Mouse (Mus musculus) hindbrain, embryonic 11.5 days (tissue): ENCODE data around the gene 1700034J05Rik. TPM values are rescaled to one million over a fixed set of nuclear protein-coding genes. Genes with fewer than 3 reads are reported as not detected.

Experiments used
- ATAC-seq: fragments of 200-750 bp; cut with Nextera tagmentation; 2 replicates; pipeline ENCODE4 v1.8.0; 2017; ENCODE audit warnings: mild to moderate bottlenecking, moderate TSS enrichment, moderate library complexity; ENCODE audit not compliant: low FRiP score
- DNase-seq: peaks from one replicate; pipeline ENCODE4 v3.0.0-alpha.2; 2015; ENCODE audit warnings: low spot score
- H3K27ac ChIP-seq: fragments of 300-500 bp; sonication (generic); 2 replicates; pipeline ENCODE4 v1.5.1; 2014; ENCODE audit warnings: mild to moderate bottlenecking, low read depth, low read length
- H3K27me3 ChIP-seq: fragments of 300-500 bp; sonication (generic); 2 replicates; pipeline ENCODE4 v1.6.1; 2014; ENCODE audit warnings: mild to moderate bottlenecking, low read length, moderate library complexity, mixed read lengths; ENCODE audit not compliant: control insufficient read depth, insufficient read depth
- H3K36me3 ChIP-seq: fragments of 300-500 bp; sonication (generic); 2 replicates; pipeline ENCODE4 v1.6.1; 2014; ENCODE audit warnings: mild to moderate bottlenecking, low read length, moderate library complexity, mixed read lengths; ENCODE audit not compliant: control insufficient read depth, insufficient read depth
- H3K4me1 ChIP-seq: fragments of 300-500 bp; sonication (generic); replicated peaks from 2 replicates; pipeline ENCODE4 v1.6.1; 2014; ENCODE audit warnings: low read length, mixed read lengths; ENCODE audit not compliant: control insufficient read depth, insufficient read depth
- H3K4me2 ChIP-seq: fragments of 300-500 bp; sonication (generic); replicated peaks from 2 replicates; pipeline ENCODE4 v1.6.1; 2014; ENCODE audit warnings: mild to moderate bottlenecking, low read depth, low read length
- H3K4me3 ChIP-seq: fragments of 300-500 bp; sonication (generic); 2 replicates; pipeline ENCODE4 v1.5.1; 2014; ENCODE audit warnings: low read depth, low read length
- H3K9ac ChIP-seq: fragments of 300-500 bp; sonication (generic); 2 replicates; pipeline ENCODE4 v1.6.1; 2014; ENCODE audit warnings: low read depth, low read length
- H3K9me3 ChIP-seq: fragments of 300-500 bp; sonication (generic); 2 replicates; pipeline ENCODE4 v1.6.1; 2016; ENCODE audit warnings: low read length; ENCODE audit not compliant: control insufficient read depth
- WGBS: fragments of 180-500 bp; shearing (Covaris S2); extraction: QIAGEN DNeasy Blood & Tissue Kit; methylation state at CpG from one replicate; pipeline ENCODE4 v1.1.7; 2014; 5-methylcytosine and 5-hydroxymethylcytosine counted together
- polyA plus RNA-seq: library from polyadenylated mRNA; unstranded; fragments of >200 nt; fragmentation: Nextera tagmentation; extraction: Ambion mirVana; gene quantifications from 2 replicates; pipeline ENCODE4 v1.2.1, GENCODE M21; 2014

1700034J05Rik gene
- polyA plus RNA-seq, 1 experiment from 2014 or later, result 0.46 TPM

DNA sequence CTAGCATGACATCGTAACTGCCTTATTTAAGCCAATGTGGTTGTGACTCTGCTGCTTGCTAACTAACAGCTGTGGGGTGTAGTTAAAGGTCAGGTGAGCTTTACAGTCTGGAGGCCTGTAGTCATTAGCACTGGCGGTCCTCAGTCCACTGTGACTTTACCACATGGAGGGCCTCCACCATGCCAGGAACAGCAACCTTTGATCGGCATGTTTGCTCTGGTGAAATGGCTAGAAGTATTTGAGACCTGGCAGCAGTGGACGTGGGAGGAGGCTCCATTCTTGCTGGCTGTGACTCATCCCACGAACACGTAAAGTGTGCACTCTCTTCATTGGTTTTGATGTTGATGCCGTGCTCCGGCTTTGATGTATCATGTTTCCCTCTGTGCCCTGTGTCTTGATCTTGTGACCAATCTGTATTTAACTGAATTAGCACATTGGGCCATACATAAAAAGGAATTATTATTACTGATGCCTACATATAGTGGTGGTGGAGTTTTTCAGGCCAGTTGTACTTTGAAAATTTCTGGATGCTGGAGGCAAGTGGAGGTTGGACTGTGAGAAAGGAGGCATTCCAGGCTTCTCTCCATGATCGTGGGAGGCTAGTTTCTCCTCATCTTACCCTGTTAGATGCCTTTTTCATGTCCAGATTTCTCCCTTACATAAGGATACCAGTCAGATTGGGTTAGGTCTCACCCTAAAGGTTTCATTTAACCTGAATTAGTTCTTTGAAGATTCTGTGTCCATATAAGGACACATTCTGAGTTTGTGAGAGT, 5.9 kb upstream of the 1700034J05Rik start:
- no peak overlapping the region for H3K4me3 ChIP-seq
- no peaks in the 10 kb centered on the region for H3K36me3 ChIP-seq
- ATAC-seq (no peak), DNase-seq (no peak)
- WGBS, result 91% methylated on average over 9 of the region's 9 CpGs
- no peaks in the 10 kb centered on the region for H3K4me1 ChIP-seq
- H3K9me3 ChIP-seq, result no peaks in the 10 kb centered on the region
- no peak overlapping the region for H3K9ac ChIP-seq
- H3K27ac ChIP-seq, result no peak overlapping the region
- H3K27me3 ChIP-seq, result no peaks in the 10 kb centered on the region
- H3K4me2 ChIP-seq, result no peak overlapping the region

DNA sequence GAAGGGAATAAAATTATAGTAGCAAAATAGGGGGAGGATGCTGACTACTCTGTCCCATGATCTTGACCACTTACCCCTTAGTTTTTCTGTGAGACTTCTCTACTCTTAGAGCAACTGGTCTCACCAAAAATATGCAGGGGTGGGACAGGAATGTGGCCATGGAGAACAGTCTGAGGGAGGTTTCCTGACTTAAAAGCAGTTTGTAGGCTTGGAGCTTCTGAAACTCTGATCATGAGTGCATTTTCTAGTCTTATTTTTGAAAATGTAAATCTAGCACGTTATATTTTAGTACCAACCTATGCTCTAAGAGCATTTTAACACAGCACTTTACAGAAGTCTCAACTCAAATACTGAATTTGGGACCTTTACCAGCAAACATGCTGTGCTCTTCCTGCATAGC, 4.5 kb upstream of the 1700034J05Rik start:
- DNase-seq, result no peak
- Histone ChIP-seq H3K27me3 (no peaks in the 10 kb centered on the region), H3K36me3 (no peaks in the 10 kb centered on the region), H3K9ac (no peak overlapping the region), H3K4me2 (no peak overlapping the region), H3K4me3 (no peak overlapping the region), H3K9me3 (no peaks in the 10 kb centered on the region), H3K4me1 (no peaks in the 10 kb centered on the region), H3K27ac (no peak overlapping the region)
- no peak for ATAC-seq
- WGBS, result 88% methylated on average over 1 of the region's 1 CpGs

DNA sequence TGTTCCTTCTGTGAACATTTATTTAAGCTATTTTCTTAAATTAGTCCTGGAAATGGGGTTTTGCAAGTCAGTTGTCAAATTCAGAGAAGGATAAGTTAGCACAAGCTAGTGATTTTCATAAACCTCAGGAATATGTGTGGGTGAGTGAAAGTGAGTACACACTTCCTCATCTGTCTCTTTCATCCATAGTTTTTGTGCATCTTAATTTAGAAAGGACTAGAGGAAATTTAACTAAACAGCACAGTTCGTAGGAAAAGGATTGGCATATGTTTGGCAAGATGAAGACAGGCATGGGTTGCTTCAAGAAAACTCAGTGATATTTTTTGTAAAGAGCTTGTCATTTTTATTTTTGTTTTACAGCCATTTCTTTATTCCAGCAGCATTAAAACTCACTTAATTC, 2.7 kb upstream of the 1700034J05Rik start:
- H3K4me1 ChIP-seq, result no peaks in the 10 kb centered on the region
- H3K27ac ChIP-seq, result no peak overlapping the region
- 93% methylated on average over 1 of the region's 1 CpGs for WGBS
- DNase-seq (no peak), ATAC-seq (no peak)
- no peaks in the 10 kb centered on the region for H3K36me3 ChIP-seq
- no peak overlapping the region for H3K9ac ChIP-seq
- no peaks in the 10 kb centered on the region for H3K9me3 ChIP-seq
- no peaks in the 10 kb centered on the region for H3K27me3 ChIP-seq
- no peak overlapping the region for H3K4me2 ChIP-seq
- H3K4me3 ChIP-seq, result no peak overlapping the region

- no peak overlapping the region for H3K9ac ChIP-seq
- peak; percentile 19 for DNase-seq
- ATAC-seq, result no peak
- no peaks in the 10 kb centered on the region for H3K27me3 ChIP-seq
- no peak overlapping the region for H3K4me2 ChIP-seq
- no peaks in the 10 kb centered on the region for H3K36me3 ChIP-seq
- H3K9me3 ChIP-seq, result no peaks in the 10 kb centered on the region
- no peak overlapping the region for H3K4me3 ChIP-seq
- 42% methylated on average over 12 of the region's 12 CpGs for WGBS
- H3K27ac ChIP-seq, result no peak overlapping the region
- H3K4me1 ChIP-seq, result no peaks in the 10 kb centered on the region
Measured at GRCm38 (mm10) chr6:146955896-146956295, 1.7 kb upstream of the 1700034J05Rik start.

DNA sequence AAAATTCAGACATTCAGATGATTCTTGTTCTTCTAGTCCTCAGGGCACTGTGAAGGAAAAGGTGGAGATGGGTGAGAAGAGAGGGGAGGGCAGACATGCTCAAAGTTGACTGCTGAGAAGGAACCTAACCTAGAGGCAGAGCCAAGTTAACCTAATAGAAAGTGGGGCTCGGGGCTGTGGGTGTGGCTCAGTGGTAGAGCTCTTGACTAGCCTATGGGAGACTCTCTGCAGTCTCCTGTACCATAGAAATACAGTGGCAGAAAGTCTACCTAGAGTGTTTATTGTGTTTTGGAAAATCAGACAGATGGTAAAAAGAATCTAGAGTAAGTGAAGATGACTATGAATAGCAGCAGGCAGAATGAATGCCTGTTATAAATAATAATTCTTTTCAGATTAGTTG, 1.3 kb upstream of the 1700034J05Rik start:
- Histone ChIP-seq H3K9me3 (no peaks in the 10 kb centered on the region), H3K27ac (no peak overlapping the region), H3K4me1 (no peaks in the 10 kb centered on the region), H3K4me3 (no peak overlapping the region), H3K36me3 (no peaks in the 10 kb centered on the region), H3K9ac (no peak overlapping the region), H3K4me2 (no peak overlapping the region), H3K27me3 (no peaks in the 10 kb centered on the region)
- DNase-seq (no peak), ATAC-seq (no peak)
- 77% methylated on average over 1 of the region's 1 CpGs for WGBS

GRCm38 (mm10) chr6:146950454-146950832, 3.8 kb downstream of the 1700034J05Rik start:
- Histone ChIP-seq H3K4me1 (no peaks in the 10 kb centered on the region), H3K27ac (no peak overlapping the region), H3K4me2 (no peak overlapping the region), H3K4me3 (no peak overlapping the region), H3K9ac (no peak overlapping the region), H3K9me3 (no peaks in the 10 kb centered on the region), H3K36me3 (no peaks in the 10 kb centered on the region), H3K27me3 (no peaks in the 10 kb centered on the region)
- DNase-seq, result no peak
- 24% methylated on average over 1 of the region's 1 CpGs for WGBS
- no peak for ATAC-seq

- Histone ChIP-seq H3K9ac (no peak overlapping the region), H3K4me1 (no peaks in the 10 kb centered on the region), H3K36me3 (no peaks in the 10 kb centered on the region), H3K27me3 (no peaks in the 10 kb centered on the region), H3K4me2 (no peak overlapping the region), H3K9me3 (no peaks in the 10 kb centered on the region), H3K27ac (no peak overlapping the region), H3K4me3 (no peak overlapping the region)
- ATAC-seq, result no peak
- WGBS, result 72% methylated on average over 10 of the region's 10 CpGs
- no peak for DNase-seq
Measured at GRCm38 (mm10) chr6:146949682-146950453, 4.4 kb downstream of the 1700034J05Rik start.

GRCm38 (mm10) chr6:146947186-146947585, 7.0 kb downstream of the 1700034J05Rik start:
- WGBS, result 81% methylated on average over 4 of the region's 4 CpGs
- no peaks in the 10 kb centered on the region for H3K27me3 ChIP-seq
- H3K4me2 ChIP-seq, result no peak overlapping the region
- no peak for ATAC-seq
- no peaks in the 10 kb centered on the region for H3K4me1 ChIP-seq
- H3K9me3 ChIP-seq, result no peaks in the 10 kb centered on the region
- H3K4me3 ChIP-seq, result no peak overlapping the region
- H3K36me3 ChIP-seq, result no peaks in the 10 kb centered on the region
- no peak overlapping the region for H3K9ac ChIP-seq
- DNase-seq, result no peak
- H3K27ac ChIP-seq, result no peak overlapping the region
